Mouse (Mus musculus): ENCODE data around the gene Tbx4.

Tbx4 gene

DNA sequence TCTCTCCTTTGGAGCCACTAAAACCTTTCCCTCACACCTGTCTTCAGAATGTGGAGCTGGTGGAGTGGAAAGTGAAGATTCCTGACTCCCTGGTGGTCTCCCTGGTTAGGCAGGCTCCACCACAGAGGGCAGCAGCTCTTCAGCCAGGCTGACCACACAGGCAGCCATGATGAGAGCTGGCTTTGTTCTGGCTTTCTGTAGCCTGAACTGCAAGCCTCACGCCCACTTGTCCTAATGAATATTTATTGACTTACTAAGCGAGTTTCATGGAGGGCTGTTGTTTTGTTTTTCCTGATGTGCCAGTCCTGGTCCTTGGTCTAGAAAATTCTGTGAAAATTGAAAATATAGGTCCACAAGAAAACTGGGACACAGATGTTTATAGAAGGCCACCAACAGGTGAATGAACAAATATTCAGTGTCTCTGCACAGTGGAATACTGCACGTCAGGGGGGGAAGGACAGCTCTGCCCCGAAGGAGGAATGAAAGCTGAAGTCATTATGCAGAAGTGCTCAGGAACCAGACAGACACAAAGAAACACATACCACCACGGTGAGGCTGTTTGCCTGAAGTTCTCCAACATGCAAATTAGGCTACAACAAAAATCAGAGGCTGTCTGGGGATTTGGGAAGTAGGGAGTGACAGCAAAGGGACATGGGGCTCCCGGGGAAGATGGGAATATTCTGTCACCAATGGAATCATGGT, 28.1 kb upstream of the Tbx4 start:
- no peak for DNase-seq

DNA sequence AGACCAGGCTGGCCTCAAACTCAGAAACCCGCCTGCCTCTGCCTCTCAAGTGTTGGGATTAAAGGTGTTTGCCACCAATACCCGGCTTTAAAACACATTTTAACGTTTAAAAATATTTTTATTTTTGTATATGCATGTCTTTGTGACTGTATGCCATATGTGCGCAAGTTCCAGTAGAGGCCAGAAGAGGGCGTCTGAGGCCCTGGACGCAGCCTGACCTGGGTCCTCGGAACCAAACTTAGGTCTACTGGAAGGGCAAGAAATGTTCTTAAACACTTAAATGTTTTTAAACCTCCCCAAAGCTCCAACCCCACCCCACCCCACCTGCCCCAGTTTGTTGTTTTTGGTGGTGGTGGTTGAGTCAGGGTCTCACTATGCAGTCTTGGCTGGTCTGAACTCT, 21.9 kb upstream of the Tbx4 start:
- DNase-seq: no peak

GRCm38 (mm10) chr11:85876059-85876788, 10.0 kb upstream of the Tbx4 start:
- DNase-seq: no peak

- no peak for DNase-seq
Observed at GRCm38 (mm10) chr11:85884498-85884897, 1.7 kb upstream of the Tbx4 start.

DNA sequence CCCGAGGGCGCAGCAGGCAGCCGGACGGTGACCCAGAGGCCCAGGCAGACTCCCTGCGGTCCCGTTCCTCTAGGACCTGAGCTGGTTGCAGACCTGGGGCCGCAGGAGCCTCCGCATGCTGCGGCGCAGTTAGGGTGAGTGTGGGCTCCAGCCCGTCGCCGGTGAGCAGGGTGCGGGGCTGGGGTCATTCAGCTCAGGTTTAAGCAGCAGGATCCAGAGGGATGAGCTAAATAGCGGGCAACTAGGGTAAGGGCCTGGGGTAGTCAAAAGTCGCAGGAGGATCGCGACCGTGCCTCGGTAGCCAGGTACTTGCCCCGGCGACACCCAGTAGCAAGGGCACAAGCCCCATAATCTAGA, 185 bp downstream of the Tbx4 start:
- no peak for DNase-seq

DNA sequence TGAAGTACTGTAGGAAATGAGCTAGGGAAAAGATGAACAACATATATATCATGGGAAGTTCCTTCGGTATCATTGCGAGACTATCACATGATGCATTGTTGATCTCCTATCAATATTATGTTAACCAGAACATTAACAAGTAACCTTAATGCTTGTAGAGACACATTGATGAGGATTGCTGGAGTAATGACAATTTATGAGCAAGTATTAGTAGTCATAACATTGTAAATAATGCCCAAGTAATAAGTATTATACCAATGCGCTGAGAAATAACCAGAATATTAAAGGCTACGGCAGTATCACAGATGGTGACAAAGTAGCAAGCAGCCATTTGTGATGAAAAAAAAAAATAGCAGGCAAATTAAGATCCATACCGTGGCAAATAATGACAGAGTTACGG, 1.1 kb downstream of the Tbx4 start:
- DNase-seq: no peak

GRCm38 (mm10) chr11:85887801-85888450, 1.7 kb downstream of the Tbx4 start:
- DNase-seq: no peak

DNA sequence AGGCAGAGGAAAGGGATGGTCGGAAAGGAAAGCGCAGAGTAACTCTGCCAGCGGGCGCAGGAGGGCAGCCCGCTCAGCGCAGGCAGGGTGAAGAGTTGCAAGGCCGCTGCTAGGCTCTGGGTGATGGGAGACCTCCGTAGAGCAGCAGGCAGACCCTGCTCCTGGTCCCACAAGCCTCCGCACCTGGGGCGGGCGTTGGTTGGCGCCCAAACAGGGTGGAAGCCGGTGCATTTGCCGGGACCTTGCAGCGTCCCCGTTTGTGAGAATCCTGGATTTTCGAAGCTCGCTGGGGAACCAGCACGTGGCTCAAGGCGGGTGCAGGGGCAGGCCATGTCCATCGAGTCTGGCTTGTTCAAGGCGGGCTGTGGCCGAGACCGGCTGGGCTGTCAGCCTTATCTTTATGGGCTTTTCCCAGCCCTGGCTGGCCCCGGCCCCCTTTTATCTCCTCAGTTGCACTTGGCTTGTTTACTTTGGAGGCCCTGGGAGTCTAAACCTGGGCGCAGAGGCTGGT, 2.3 kb downstream of the Tbx4 start:
- DNase-seq: no peak

GRCm38 (mm10) chr11:85889056-85889729, 3.0 kb downstream of the Tbx4 start:
- DNase-seq: no peak

DNA sequence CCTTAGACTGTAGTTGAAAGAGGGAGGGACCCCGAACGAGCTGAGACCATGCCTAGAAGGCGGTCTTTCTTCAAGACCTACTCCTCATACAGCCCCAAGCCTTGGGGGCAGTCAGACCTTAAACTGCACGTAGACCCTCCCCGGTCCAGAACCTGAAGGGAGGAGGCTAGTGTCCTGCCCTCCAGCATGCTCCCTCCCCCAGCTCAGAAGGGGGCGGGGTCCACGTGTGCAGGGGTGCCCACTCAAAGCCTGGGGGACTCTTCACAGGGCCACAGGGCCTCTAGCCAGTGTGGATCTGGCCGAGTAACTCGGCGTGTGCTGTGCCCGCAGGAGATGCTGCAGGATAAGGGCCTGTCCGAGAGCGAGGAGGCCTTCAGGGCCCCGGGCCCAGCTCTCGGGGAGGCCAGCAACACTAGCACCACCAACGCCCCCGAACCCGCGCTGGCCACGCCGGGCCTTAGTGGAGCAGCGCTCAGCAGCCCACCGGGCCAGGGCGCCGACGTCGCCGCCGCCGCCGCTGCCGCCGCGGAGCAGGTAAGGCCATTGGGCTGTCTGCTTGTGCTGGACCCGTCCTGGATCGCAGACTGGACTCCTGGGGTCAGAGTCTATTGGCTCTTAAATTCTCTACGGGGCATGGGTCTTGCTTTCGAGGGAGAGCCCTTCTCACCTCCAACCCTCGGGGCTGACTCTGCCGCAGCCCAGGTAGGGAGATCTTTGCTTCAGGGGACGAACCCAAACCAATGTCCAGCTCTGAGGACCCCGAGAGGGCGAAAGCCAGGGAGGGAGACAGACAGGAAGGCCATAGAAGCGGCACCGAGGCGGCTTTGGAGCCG, 3.7 kb downstream of the Tbx4 start:
- DNase-seq: no peak

DNA sequence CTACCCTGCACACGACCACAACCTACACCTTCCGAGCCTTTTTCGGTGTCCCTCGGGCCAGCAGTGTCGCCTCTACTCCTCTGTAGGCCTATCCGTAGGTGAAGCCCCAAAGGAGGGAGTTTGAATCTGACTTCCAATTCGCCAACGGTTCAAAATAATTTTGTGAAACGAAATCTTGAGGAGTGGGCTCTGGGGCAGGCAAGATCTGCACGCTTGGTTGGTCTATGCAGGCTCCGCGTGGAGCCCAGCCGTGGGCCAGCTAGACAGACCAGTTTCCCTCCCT, 4.3 kb downstream of the Tbx4 start:
- no peak for DNase-seq

- DNase-seq: no peak
Observed at GRCm38 (mm10) chr11:85891010-85891691, 4.9 kb downstream of the Tbx4 start.

GRCm38 (mm10) chr11:85891692-85892040, 5.4 kb downstream of the Tbx4 start:
- DNase-seq: no peak

DNA sequence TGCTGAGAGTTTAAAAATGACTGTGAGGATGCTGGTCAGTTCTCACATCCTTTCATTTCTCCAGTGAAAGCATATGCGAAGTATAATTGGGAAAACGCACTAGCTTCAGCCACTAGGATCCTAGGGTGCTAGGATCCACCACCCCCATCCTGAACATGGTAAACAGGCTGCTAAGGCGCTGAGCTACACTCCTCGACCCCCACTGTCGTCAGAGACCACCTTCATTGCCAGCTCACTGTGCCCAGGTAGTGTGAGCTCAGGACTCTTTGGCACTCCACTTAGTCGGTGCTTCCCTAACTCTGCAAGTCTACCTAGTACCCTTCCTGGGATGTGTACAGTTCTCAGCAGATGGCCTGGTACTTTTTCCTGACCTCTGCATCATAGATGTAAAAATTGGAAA, 6.5 kb downstream of the Tbx4 start:
- DNase-seq: no peak

GRCm38 (mm10) chr11:85893400-85894135, 7.3 kb downstream of the Tbx4 start:
- DNase-seq: no peak

GRCm38 (mm10) chr11:85894136-85894530, 7.9 kb downstream of the Tbx4 start:
- no peak for DNase-seq

DNA sequence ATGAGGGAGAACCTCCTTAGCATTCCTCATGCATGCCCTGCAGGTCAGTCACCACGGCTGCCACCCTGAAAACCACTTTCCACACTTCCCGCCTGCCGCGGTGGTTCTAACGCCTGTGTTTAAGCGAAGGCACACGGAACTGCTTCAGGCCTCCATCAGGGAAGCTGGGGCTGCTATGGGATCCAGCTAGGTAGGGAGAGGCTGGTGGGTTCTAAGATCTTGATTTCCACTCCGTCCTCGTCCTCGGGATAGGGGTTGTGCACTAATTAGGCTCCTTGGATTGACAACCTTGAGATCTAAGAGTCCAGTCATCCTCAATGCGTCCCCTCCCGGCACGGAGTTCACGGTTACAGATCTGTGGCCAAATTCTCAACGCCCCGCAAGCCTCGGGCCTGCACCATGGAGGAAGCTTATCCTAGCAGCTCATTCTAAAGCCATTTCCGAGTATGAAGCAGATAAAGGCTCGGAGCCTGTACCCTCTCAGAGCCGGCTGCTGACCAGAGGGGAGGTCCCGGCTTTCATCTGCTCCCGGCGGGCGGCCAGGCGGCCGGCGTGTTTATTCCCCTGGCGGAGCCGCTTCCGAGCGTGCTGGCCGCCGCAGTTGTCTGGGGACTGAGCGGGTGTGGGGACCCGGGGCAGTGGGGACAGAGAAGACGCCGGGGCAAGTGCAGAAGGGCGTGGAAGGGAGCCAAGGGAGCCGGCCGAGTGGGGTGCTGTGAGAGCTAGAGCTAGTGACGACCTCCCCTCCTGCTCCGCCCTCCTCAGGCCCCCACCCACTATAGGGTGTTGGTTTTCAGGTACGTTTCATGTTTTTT, 8.7 kb downstream of the Tbx4 start:
- DNase-seq: peak; percentile 93

DNA sequence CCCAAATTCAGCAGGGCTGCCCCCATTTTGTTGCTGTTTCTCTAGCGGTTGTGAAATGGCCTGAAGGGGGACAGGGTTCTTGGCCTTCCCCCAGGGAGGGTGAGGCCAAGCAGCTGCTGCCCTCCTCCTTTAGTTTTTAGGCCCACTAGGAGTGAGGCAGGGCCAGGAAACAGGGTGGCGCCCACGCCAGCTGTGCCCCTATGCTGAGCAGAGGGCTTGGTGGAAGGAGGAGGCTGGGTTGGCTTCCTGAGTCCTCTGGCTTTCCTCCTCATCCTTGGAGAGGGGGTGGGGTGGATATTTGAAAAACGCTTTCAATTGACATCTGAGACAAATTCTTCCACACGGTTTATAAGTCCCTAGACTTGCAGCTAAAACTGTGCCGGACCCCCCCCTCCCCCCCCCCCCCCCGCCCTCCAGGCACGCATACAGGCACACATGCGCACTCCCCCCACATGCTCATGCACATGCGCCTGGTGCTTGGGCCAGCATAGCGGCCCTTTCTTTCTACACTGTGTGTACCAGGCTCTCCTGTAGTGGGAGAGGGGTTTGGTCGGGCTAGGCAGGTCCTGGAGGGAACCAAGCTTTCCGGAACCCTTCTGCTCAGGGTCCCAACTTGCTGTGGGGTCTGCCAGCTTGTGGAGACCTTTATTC, 10.2 kb downstream of the Tbx4 start:
- no peak for DNase-seq

DNA sequence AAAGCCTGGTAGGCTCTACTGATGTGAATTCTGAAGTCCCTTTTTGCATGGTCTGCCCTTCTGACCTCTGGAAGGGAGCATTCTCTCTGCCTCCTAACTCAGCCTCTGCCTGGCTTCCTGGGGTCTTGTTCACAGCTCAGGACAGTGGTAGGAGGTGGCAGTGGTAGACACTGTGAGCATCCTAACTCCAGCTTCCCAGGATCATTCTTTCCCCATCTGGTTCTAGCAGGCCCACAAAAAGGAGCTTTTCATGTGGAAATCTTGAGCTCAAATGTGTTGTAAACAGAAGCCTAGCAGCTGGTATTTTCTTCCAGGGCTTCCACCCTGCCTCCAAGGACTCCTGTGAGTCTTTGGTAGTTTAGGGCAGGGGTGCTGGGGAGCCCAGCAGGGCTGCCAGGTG, 14.1 kb downstream of the Tbx4 start:
- no peak for DNase-seq

GRCm38 (mm10) chr11:85909514-85909913, 23.3 kb downstream of the Tbx4 start:
- no peak for DNase-seq

Data from heart, adult 11 months (tissue).